Mouse (Mus musculus): Measurements from ENCODE around the gene Adcy6. TPM values are rescaled to one million over a fixed set of nuclear protein-coding genes. Genes with fewer than 3 reads are reported as not detected.

Adcy6 gene
- polyA plus RNA-seq, 1 experiment from 2014 or later: 6.6 TPM

DNA sequence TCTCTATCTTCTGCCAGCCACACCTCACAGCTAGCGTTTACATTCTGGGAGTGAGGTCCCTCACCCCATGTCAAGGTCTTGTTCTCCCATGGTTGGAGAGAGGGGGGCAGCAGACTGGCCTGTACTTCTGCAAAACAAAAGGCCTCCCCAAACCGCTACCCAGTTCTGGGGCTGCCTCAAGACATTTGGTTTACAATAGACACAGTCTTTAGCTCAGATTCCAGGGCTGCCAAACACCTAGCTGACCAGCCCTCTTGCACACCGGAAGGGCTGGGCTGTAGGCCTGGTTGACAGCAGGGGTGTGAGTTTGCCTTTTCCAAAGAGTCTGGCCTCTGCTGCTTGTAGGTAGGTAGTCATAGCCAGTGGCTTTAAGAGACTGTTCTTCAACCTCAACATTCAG, 27.3 kb upstream of the Adcy6 start:
- Histone ChIP-seq H3K36me3 (replicated peaks) (no peaks in the 10 kb centered on the region), H3K9me3 (replicated peaks) (no peaks in the 10 kb centered on the region), H3K9ac (no peak overlapping the region), H3K4me1 (replicated peaks) (peaks cover 18% of the 10 kb centered on the region), H3K27ac (replicated peaks) (no peak overlapping the region), H3K27me3 (peaks cover 88% of the 10 kb centered on the region), H3K4me2 (no peak overlapping the region), H3K4me3 (replicated peaks) (no peak overlapping the region)
- no peak for ATAC-seq (ENCODE audit: insufficient read depth)
- 41% methylated on average over 3 of the region's 3 CpGs for WGBS (ENCODE audit: insufficient replicate concordance)

DNA sequence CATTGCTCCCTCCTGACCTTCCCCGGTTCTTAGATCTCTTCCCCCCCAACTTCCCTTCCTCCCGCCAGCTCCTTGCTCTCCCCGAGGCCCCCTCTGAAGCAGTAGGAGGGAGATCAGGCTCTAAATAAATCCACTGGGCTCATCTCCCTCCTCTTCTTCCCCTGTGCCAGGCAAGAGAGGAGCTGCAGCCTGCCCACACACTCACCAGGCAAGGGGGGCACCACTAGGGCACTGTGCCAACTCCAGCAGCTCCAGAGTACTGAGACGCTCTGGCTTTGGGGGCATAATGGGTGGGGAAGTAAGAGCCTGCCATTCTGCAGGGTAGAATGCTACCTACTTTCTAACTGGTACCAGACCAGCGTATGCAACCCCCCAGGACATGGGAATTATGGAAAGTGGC, 26.6 kb upstream of the Adcy6 start:
- Histone ChIP-seq H3K27ac (replicated peaks) (no peak overlapping the region), H3K36me3 (replicated peaks) (no peaks in the 10 kb centered on the region), H3K4me1 (replicated peaks) (peaks cover 25% of the 10 kb centered on the region), H3K9me3 (replicated peaks) (no peaks in the 10 kb centered on the region), H3K9ac (no peak overlapping the region), H3K27me3 (peaks cover 94% of the 10 kb centered on the region), H3K4me3 (replicated peaks) (no peak overlapping the region), H3K4me2 (no peak overlapping the region)
- ATAC-seq (ENCODE audit: insufficient read depth): no peak
- 40% methylated on average over 5 of the region's 5 CpGs for WGBS (ENCODE audit: insufficient replicate concordance)

DNA sequence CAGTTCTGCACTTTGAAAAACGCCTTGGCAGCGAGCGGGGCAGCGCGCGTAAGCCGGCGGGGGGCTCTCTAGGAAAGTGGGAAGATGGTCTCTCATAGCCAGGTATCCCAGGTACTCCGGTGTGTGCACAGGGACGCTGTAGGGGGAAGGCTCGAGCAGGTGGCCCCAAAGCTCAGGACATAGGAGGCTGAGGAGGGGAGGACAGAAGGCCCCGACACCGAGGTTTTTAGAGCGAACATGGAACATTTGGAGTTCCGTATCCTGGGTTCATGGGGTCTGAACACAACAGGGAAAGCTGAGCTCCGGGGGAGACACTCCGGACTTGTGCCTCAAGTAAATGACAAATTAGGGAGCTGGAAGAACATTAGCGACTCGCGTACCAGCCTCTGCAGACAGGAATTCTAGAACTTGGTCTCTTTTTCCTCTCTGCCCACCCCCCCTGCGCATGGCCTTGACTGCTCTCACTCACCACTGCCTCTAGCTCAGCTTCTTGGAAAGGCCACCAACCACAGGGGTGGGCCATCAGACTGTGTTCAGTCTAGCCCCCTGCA, 25.5 kb upstream of the Adcy6 start:
- Histone ChIP-seq H3K4me1 (replicated peaks) (peaks cover 26% of the 10 kb centered on the region), H3K9me3 (replicated peaks) (no peaks in the 10 kb centered on the region), H3K4me3 (replicated peaks) (peak overlapping the region; percentile 61), H3K27ac (replicated peaks) (no peak overlapping the region), H3K27me3 (peaks cover 98% of the 10 kb centered on the region), H3K9ac (no peak overlapping the region), H3K4me2 (peak overlapping the region; percentile 87), H3K36me3 (replicated peaks) (no peaks in the 10 kb centered on the region)
- ATAC-seq (ENCODE audit: insufficient read depth): no peak
- WGBS (ENCODE audit: insufficient replicate concordance): 4% methylated on average over 21 of the region's 21 CpGs

DNA sequence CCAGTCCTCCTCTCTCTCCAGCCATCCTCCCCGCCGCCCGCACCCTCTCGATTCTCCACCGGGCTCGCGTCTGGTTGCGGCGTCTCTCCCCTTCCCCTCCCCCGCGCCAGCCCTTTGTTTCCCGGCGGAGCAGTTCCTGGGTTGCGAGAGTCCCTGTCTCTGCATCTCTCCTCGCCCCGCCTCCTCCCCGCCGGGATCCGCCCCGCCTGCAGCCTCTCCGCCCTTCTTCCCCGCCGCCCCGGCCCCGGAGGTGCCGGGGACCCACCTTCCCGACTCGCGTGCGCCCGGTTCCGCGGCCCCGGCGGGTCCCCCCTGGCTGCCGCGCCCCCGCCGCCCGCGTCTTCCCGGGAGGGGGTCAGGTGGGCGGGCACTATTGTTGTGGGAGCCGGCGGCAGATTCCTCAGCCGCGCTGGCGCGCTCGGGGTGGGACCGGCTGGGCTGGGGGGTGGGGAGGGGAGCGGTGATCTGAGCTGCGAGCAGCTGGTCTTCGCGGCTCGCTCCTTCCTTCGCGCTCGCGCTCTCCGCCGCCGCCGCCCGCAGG, 24.7 kb upstream of the Adcy6 start:
- Histone ChIP-seq H3K36me3 (replicated peaks) (no peaks in the 10 kb centered on the region), H3K27ac (replicated peaks) (no peak overlapping the region), H3K9me3 (replicated peaks) (no peaks in the 10 kb centered on the region), H3K9ac (no peak overlapping the region), H3K4me1 (replicated peaks) (peaks cover 26% of the 10 kb centered on the region), H3K4me3 (replicated peaks) (peak overlapping the region; percentile 61), H3K4me2 (peak overlapping the region; percentile 87), H3K27me3 (peaks cover 98% of the 10 kb centered on the region)
- WGBS (ENCODE audit: insufficient replicate concordance): 1% methylated on average over 59 of the region's 65 CpGs
- ATAC-seq (ENCODE audit: insufficient read depth): no peak

DNA sequence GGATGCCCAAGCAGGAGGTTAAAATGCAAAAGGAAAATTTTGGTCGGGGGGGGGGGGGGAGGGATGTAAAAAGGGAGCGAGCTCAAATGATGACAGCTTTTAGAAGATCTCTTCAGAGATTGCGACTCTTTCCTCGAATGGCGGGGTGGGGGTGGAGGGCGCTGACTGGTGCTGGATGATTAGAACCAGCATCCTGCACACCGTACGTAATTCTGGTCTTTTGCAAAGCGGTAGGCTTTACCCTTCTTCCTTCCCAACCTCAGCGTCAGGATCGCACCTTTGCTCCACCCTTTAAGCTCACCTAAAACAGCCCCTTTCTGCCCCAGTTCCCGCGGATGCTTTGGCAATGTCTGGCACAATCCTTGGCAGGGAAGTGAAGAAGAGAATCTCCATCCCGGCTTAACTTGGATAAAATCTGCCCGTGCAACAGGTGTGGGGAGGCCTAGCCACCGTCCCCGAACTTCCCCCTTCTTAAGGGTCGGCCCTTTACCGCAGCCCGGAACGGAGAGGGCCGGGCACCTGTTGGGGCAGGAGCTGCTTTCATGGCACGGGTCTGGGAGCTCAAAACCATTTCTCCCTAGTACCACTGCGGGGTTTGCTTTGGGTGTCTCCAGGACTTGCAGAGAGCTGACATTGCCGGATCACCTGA, 24.1 kb upstream of the Adcy6 start:
- H3K9ac ChIP-seq: no peak overlapping the region
- peaks cover 29% of the 10 kb centered on the region for H3K4me1 ChIP-seq (replicated peaks)
- no peaks in the 10 kb centered on the region for H3K36me3 ChIP-seq (replicated peaks)
- H3K4me2 ChIP-seq: peak overlapping the region; percentile 87
- H3K4me3 ChIP-seq (replicated peaks): peak overlapping the region; percentile 61
- no peaks in the 10 kb centered on the region for H3K9me3 ChIP-seq (replicated peaks)
- no peak for ATAC-seq (ENCODE audit: insufficient read depth)
- H3K27me3 ChIP-seq: peaks cover 98% of the 10 kb centered on the region
- 1% methylated on average over 25 of the region's 25 CpGs for WGBS (ENCODE audit: insufficient replicate concordance)
- H3K27ac ChIP-seq (replicated peaks): no peak overlapping the region

DNA sequence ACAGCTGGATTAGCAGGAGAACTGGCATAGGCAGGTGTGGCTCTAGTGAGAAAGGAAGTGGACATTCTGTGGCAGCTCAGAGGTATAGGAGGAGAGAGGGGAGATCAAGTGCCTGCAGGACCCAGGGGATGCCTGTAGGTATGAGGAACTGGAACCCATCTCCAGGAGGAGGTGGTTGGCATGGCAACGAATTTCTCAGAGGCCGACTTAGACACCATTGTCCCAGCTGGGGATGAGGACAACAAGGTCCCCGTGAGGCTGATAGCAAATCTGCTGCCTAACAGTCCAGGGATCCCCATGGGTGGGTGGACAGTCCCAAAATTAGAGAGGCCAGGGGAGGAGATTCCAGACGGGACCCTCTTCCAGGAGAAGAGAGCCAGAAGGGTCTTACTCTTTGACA, 23.0 kb upstream of the Adcy6 start:
- peaks cover 100% of the 10 kb centered on the region for H3K27me3 ChIP-seq
- no peak overlapping the region for H3K27ac ChIP-seq (replicated peaks)
- ATAC-seq (ENCODE audit: insufficient read depth): no peak
- H3K9me3 ChIP-seq (replicated peaks): no peaks in the 10 kb centered on the region
- no peak overlapping the region for H3K4me2 ChIP-seq
- WGBS (ENCODE audit: insufficient replicate concordance): 2% methylated on average over 4 of the region's 4 CpGs
- no peak overlapping the region for H3K4me3 ChIP-seq (replicated peaks)
- no peaks in the 10 kb centered on the region for H3K36me3 ChIP-seq (replicated peaks)
- peaks cover 35% of the 10 kb centered on the region for H3K4me1 ChIP-seq (replicated peaks)
- no peak overlapping the region for H3K9ac ChIP-seq

DNA sequence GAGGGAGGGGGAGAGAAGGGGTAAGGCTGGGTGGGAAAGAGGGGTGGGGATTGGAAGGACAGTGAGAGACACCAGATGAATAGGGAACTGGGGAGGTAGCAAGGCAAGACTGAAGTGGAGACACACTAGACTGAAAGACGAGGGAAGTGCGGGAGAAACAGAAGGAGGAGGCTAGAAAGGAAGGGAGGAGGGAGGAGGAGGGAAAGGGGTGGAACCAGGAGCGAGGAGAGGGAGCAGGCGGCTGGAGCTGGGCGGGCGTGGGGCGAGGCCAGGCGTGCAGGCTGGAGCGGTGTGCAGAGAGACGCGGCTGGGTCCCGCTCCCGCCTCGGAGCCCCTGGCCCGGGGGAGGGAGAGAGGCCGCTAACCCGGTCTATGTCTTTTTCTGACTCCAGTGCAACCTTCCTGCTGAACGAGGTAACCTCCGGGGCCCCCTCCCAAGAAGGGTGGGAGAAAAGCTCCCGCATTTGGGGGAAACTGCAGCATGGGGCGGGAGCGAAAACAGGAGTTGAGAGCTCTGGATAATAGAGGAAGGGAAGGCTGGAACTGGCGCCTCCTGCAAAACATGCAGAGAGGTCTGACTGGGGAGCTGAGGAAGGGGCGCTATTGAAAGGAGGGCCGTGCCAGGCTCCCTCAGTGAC, 22.4 kb upstream of the Adcy6 start:
- Histone ChIP-seq H3K36me3 (replicated peaks) (no peaks in the 10 kb centered on the region), H3K27ac (replicated peaks) (no peak overlapping the region), H3K9me3 (replicated peaks) (no peaks in the 10 kb centered on the region), H3K27me3 (peaks cover 100% of the 10 kb centered on the region), H3K4me1 (replicated peaks) (peaks cover 35% of the 10 kb centered on the region), H3K9ac (no peak overlapping the region), H3K4me2 (peak overlapping the region; percentile 41), H3K4me3 (replicated peaks) (0 out of 2 replicates have a peak overlapping the region, but pooled peaks have one; percentile 15)
- WGBS (ENCODE audit: insufficient replicate concordance): 2% methylated on average over 25 of the region's 25 CpGs
- no peak for ATAC-seq (ENCODE audit: insufficient read depth)

DNA sequence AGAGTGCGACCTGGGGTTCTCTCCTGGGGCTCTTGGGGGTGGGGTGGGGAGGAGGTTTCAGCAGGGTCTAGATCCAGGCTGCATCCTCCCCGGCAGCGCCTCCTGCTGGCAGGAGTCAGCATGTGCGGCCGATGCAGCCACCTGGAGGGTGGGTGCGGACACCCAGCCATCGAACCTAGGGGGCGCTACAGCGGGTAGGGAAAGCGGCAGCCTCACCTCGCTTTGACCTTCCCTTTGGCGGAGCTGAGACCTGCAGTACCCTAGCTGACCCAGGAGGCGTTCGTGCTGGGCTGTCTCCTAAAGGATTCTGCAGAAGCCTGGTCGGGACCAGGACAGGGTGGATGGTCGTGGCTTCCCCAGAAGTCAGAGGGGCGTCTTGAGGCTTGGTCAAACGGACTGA, 21.6 kb upstream of the Adcy6 start:
- Histone ChIP-seq H3K27ac (replicated peaks) (no peak overlapping the region), H3K4me1 (replicated peaks) (peaks cover 35% of the 10 kb centered on the region), H3K27me3 (peaks cover 100% of the 10 kb centered on the region), H3K4me3 (replicated peaks) (no peak overlapping the region), H3K4me2 (peak overlapping the region; percentile 41; the same call in 1 of the 2 replicates), H3K9ac (no peak overlapping the region), H3K36me3 (replicated peaks) (no peaks in the 10 kb centered on the region), H3K9me3 (replicated peaks) (no peaks in the 10 kb centered on the region)
- under 1% methylated on average over 18 of the region's 18 CpGs for WGBS (ENCODE audit: insufficient replicate concordance)
- ATAC-seq (ENCODE audit: insufficient read depth): peak; percentile 38; the same call in 1 of the 2 replicates

DNA sequence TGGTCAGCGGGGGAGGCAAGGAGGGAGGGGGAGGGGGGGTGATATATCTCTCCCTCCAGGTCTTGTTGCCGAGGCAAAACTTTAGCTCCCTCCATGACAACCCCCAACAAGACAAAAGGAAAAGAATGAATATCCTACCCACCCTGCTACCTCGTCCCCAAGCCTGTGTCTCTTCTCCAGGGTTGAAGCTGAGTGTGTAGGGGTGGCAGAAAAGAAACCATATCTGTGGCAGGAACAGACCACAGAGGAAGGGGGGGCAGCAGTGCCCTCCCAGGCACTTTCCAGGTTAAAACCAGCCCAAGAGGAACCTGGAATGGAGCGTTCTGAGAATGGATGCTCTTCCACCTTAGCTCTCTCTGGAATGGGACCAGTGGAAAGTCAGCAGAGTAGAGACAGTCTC, 20.7 kb upstream of the Adcy6 start, which contains the start of gene Cacnb3:
TSS of gene Cacnb3 (plus strand) at position 301 of the 400 bp plus-strand sequence.
- no peak within 1 kb of the TSS for H3K4me3 ChIP-seq (replicated peaks)
- ATAC-seq (ENCODE audit: insufficient read depth): no peak
- H3K36me3 ChIP-seq (replicated peaks): no peaks in the 10 kb centered on the region
- no peaks in the 10 kb centered on the region for H3K9me3 ChIP-seq (replicated peaks)
- peak within 1 kb of the TSS; percentile 41; the same call in 1 of the 2 replicates for H3K4me2 ChIP-seq
- no peak within 1 kb of the TSS for H3K27ac ChIP-seq (replicated peaks)
- WGBS (ENCODE audit: insufficient replicate concordance): 32% methylated on average over 4 of the region's 4 CpGs
- no peak within 1 kb of the TSS for H3K9ac ChIP-seq
- H3K4me1 ChIP-seq (replicated peaks): peaks cover 35% of the 10 kb centered on the region
- peaks cover 100% of the 10 kb centered on the region for H3K27me3 ChIP-seq

DNA sequence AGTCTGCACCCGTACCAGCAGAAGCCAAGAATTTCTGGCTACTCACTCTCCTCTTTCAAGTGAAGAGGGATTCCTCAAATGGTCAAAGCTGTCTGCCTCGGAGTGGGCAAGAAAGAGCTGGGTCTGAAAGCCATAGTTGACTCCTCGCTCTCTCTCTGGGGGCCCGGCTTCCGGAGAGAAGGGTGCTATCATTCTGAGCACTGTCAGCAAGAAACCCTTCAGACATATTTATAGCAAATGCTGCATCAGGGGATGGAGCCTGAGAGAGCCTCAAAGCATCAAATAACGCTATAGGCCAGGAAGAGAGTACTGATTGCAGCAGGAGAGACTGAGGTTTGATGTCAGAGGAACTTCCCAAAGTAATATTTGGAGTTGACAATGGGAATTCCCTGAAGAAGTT, 19.6 kb upstream of the Adcy6 start:
- H3K4me1 ChIP-seq (replicated peaks): peaks cover 25% of the 10 kb centered on the region
- no peak overlapping the region for H3K27ac ChIP-seq (replicated peaks)
- no peak overlapping the region for H3K4me3 ChIP-seq (replicated peaks)
- H3K9me3 ChIP-seq (replicated peaks): no peaks in the 10 kb centered on the region
- ATAC-seq (ENCODE audit: insufficient read depth): no peak
- 32% methylated on average over 6 of the region's 6 CpGs for WGBS (ENCODE audit: insufficient replicate concordance)
- no peak overlapping the region for H3K4me2 ChIP-seq
- peaks cover 97% of the 10 kb centered on the region for H3K27me3 ChIP-seq
- no peak overlapping the region for H3K9ac ChIP-seq
- no peaks in the 10 kb centered on the region for H3K36me3 ChIP-seq (replicated peaks)

DNA sequence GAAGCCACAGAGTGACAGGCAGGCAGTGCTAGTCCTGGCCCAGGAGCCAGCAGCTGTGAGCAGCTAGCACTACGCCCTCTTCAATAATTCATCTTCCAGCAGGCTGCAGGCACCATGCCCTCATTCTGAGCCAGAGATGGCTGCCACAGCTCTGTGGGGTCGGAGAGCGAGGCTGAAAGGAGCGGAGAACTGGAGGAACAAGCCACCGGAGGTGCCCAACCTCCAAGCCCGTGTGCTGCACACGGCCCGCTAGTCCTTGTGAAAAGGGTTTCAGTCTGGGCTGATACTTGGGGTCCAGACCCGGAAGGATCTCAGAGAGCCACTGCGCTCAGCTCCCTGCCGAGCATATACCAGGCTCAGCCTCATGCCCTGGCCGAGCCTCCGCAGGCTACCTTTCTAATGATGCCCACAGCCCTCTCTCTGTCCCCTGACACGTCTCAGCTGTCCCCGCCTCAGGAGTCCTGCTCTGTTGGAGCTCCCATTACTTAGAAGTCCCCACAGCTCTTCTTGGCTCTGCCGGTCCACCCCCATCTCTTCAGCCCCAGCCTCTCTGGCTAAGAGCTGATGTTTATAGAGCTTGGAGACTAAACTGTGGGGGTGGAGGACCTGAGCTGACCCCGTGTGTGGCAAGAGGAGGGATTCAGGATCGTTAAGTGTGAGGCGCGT, 18.8 kb upstream of the Adcy6 start:
- ATAC-seq (ENCODE audit: insufficient read depth): no peak
- WGBS (ENCODE audit: insufficient replicate concordance): 14% methylated on average over 20 of the region's 20 CpGs
- Histone ChIP-seq H3K27me3 (peaks cover 96% of the 10 kb centered on the region), H3K9me3 (replicated peaks) (no peaks in the 10 kb centered on the region), H3K4me1 (replicated peaks) (peaks cover 20% of the 10 kb centered on the region), H3K4me2 (no peak overlapping the region; the same call in 1 of the 2 replicates), H3K4me3 (replicated peaks) (no peak overlapping the region), H3K27ac (replicated peaks) (no peak overlapping the region), H3K36me3 (replicated peaks) (no peaks in the 10 kb centered on the region), H3K9ac (no peak overlapping the region)

All from liver, embryonic 15.5 days (tissue).